Mouse (Mus musculus) forebrain, embryonic 11.5 days (tissue): ENCODE results near the gene Usp20. TPM values are rescaled to one million over a fixed set of nuclear protein-coding genes. Genes with fewer than 3 reads are reported as not detected.

Experiments
- ATAC-seq: fragments of 200-750 bp; cut with Nextera tagmentation; replicated peaks from 2 replicates; pipeline ENCODE4 v1.8.0; 2017; ENCODE audit warnings: moderate TSS enrichment; ENCODE audit not compliant: low FRiP score
- DNase-seq: peaks from one replicate; pipeline ENCODE4 v3.0.0-alpha.2; 2017; ENCODE audit warnings: low spot score
- H3K27ac ChIP-seq: fragments of 300-500 bp; sonication (generic); 2 replicates; pipeline ENCODE4 v1.5.1; 2014; ENCODE audit warnings: low read depth, low read length
- H3K27me3 ChIP-seq: fragments of 300-500 bp; sonication (generic); 2 replicates; pipeline ENCODE4 v1.6.1; 2014; ENCODE audit warnings: mild to moderate bottlenecking, low read length, mixed read lengths; ENCODE audit not compliant: control insufficient read depth, insufficient read depth
- H3K36me3 ChIP-seq: fragments of 300-500 bp; sonication (generic); 2 replicates; pipeline ENCODE4 v1.6.1; 2014; ENCODE audit warnings: mild to moderate bottlenecking, low read length, moderate library complexity, mixed read lengths; ENCODE audit not compliant: control insufficient read depth, insufficient read depth
- H3K4me1 ChIP-seq: fragments of 300-500 bp; sonication (generic); replicated peaks from 2 replicates; pipeline ENCODE4 v1.6.1; 2014; ENCODE audit warnings: low read length, mixed read lengths; ENCODE audit not compliant: control insufficient read depth, insufficient read depth
- H3K4me2 ChIP-seq: fragments of 300-500 bp; sonication (generic); 2 replicates; pipeline ENCODE4 v1.6.1; 2014; ENCODE audit warnings: low read depth, mild to moderate bottlenecking, low read length, moderate library complexity, mixed read lengths; ENCODE audit not compliant: severe bottlenecking
- H3K4me3 ChIP-seq: fragments of 300-500 bp; sonication (generic); 2 replicates; pipeline ENCODE4 v1.5.1; 2014; ENCODE audit warnings: low read depth, low read length
- H3K9ac ChIP-seq: fragments of 300-500 bp; sonication (generic); 2 replicates; pipeline ENCODE4 v1.6.1; 2014; ENCODE audit warnings: low read length
- H3K9me3 ChIP-seq: fragments of 300-500 bp; sonication (generic); 2 replicates; pipeline ENCODE4 v1.6.1; 2016; ENCODE audit warnings: low read length, mixed read lengths; ENCODE audit not compliant: control insufficient read depth
- WGBS: fragments of 180-500 bp; shearing (Covaris S2); extraction: QIAGEN DNeasy Blood & Tissue Kit; methylation state at CpG from one replicate; pipeline ENCODE4 v1.1.7; 2014; 5-methylcytosine and 5-hydroxymethylcytosine counted together
- polyA plus RNA-seq: library from polyadenylated mRNA; unstranded; fragments of >200 nt; fragmentation: Nextera tagmentation; extraction: Ambion mirVana; gene quantifications from 2 replicates; pipeline ENCODE4 v1.2.1, GENCODE M21; 2014

Gene Usp20
- polyA plus RNA-seq, 1 experiment from 2014 or later = 17.7 TPM

DNA sequence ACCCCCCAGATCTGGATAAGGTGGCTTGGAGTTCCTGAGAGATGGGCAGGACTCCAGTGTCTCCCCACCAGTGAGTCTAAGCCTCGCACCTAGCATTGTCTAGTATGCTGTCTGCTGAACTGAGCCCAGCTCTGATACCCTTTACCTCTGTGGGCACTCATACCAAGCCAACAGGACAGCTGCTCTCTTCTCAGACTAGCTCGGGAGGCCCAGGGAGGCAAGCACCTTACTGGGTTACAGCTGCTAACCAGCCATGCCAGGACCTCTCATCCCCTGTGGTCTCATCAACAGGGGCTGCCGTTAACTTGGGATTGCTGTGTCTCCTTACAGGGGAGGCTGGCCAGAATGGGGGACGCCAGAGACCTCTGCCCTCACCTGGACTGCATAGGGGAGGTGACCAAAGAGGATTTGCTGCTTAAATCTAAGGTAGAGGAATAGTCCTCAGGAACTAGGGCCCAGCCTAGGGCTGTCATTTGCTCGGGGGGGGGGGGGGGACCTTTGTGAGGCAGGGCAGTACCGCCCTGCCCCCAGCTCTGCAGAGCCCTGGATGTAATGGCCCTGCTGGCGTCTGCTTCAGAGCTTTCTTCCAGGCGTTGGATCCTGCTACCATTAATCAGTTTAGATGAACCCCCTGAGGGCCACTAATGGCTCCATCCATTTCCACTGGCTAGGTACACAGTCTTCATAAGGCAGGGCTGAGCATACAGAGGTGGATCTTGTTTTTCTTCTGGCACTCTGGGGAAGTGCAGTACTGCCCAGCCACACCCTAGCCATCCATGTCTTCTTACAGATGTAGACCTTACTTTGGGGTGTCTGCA is 16.6 kb downstream of the Usp20 start:
- H3K9ac ChIP-seq = no peak overlapping the region

DNA sequence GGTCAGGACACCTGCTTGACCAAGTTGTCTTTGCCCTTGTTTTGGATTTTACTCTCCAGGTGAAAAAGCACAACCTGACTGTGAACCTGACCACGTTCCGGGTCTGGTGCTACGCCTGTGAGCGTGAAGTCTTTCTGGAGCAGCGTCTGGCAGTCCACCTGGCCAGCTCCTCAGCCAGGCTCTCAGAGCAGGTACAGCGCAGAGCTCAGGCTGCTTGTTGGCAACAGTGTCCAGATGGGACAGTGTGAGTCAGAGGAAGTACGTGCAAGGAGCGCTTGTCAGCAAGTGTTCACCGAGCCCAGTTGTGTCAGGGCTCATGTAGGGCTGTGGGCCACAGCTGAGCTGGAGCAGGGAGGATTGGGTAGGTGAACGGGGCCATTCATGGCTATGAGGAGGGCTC is 20.8 kb downstream of the Usp20 start:
- Histone ChIP-seq H3K4me2 (no peak overlapping the region), H3K9me3 (no peaks in the 10 kb centered on the region), H3K4me1 (no peaks in the 10 kb centered on the region), H3K36me3 (no peaks in the 10 kb centered on the region), H3K27me3 (no peaks in the 10 kb centered on the region), H3K27ac (no peak overlapping the region), H3K9ac (no peak overlapping the region), H3K4me3 (no peak overlapping the region)
- ATAC-seq (no peak), DNase-seq (no peak)
- WGBS = 96% methylated on average over 10 of the region's 10 CpGs

More for the DNA sequence above, 16.6 kb downstream of the Usp20 start:
- DNase-seq (no peak), ATAC-seq (no peak)
- H3K4me2 ChIP-seq = no peak overlapping the region
- WGBS = 72% methylated on average over 8 of the region's 8 CpGs
- no peak overlapping the region for H3K4me3 ChIP-seq
- H3K9me3 ChIP-seq = no peaks in the 10 kb centered on the region
- H3K27me3 ChIP-seq = no peaks in the 10 kb centered on the region
- H3K4me1 ChIP-seq = no peaks in the 10 kb centered on the region
- no peak overlapping the region for H3K27ac ChIP-seq
- no peaks in the 10 kb centered on the region for H3K36me3 ChIP-seq

DNA sequence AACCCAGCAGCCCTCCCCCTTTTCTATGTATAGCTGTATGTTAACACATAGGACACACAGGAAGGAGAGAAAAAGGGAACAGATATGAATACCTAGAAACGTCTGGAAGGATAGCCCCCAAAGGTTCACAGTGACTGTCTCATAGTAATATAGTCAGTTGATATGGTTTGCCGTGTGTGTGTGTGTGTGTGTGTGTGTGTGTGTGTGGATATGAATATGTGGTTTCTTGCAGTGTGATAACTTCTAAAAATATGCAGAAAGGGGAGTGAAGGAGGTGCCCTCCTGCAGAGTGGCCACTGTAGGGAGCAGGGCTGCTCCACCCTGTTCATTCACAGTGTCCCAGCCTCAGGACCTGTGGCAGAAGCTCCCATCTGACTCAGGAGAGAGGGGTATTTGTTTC is 23.4 kb downstream of the Usp20 start:
- Histone ChIP-seq H3K27me3 (no peaks in the 10 kb centered on the region), H3K27ac (no peak overlapping the region), H3K4me1 (no peaks in the 10 kb centered on the region), H3K4me3 (no peak overlapping the region), H3K36me3 (no peaks in the 10 kb centered on the region), H3K9ac (no peak overlapping the region), H3K9me3 (no peaks in the 10 kb centered on the region), H3K4me2 (no peak overlapping the region)
- ATAC-seq (no peak), DNase-seq (no peak)
- WGBS = 82% methylated on average over 2 of the region's 2 CpGs

DNA sequence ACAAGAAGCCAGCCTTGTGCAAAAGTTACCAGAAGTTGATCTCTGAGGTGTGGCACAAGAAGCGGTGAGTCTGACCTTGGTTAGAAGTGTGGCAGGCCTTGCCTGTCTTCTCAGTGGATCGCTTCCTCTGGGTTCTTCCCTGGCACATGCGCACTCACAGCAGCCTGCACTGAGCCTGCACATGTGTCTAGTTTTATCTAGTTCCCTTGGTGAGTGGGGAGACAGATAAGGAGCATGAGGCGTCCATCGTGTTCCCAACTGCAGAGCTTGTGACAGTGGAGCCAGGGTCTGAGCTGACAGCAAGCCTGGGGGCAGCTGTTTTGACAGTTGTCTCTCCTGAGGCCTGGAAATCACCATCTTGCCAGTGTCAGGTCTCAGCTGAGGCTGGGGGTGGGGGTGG is 24.4 kb downstream of the Usp20 start:
- no peak overlapping the region for H3K4me3 ChIP-seq
- H3K9me3 ChIP-seq = no peaks in the 10 kb centered on the region
- H3K9ac ChIP-seq = no peak overlapping the region
- WGBS = 95% methylated on average over 5 of the region's 5 CpGs
- no peaks in the 10 kb centered on the region for H3K27me3 ChIP-seq
- no peak overlapping the region for H3K27ac ChIP-seq
- H3K4me1 ChIP-seq = no peaks in the 10 kb centered on the region
- no peak overlapping the region for H3K4me2 ChIP-seq
- no peaks in the 10 kb centered on the region for H3K36me3 ChIP-seq
- ATAC-seq = no peak
- no peak for DNase-seq

DNA sequence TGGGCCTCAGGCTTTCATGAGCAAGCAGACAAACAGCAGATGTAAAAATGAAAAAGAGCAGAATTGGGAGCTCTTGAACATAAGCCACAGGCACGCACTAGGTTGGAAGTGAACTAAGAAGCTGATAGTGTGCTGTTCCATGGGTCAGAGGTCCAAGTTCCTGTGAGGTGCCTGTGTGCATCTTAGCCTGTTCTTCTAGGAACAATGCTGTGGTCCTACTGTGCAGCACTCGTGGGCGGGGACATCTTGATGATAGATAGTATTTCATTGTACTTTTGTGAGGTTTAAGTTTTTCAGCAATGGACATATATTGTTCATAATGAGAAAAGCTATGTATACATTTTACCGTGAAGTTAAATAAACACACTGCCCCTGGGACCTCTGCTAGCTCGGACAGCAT is 25.1 kb downstream of the Usp20 start:
- no peaks in the 10 kb centered on the region for H3K36me3 ChIP-seq
- ATAC-seq (no peak), DNase-seq (no peak)
- H3K27me3 ChIP-seq = no peaks in the 10 kb centered on the region
- 93% methylated on average over 5 of the region's 5 CpGs for WGBS
- H3K4me2 ChIP-seq = no peak overlapping the region
- no peak overlapping the region for H3K27ac ChIP-seq
- no peaks in the 10 kb centered on the region for H3K9me3 ChIP-seq
- no peak overlapping the region for H3K4me3 ChIP-seq
- H3K9ac ChIP-seq = no peak overlapping the region
- no peaks in the 10 kb centered on the region for H3K4me1 ChIP-seq

DNA sequence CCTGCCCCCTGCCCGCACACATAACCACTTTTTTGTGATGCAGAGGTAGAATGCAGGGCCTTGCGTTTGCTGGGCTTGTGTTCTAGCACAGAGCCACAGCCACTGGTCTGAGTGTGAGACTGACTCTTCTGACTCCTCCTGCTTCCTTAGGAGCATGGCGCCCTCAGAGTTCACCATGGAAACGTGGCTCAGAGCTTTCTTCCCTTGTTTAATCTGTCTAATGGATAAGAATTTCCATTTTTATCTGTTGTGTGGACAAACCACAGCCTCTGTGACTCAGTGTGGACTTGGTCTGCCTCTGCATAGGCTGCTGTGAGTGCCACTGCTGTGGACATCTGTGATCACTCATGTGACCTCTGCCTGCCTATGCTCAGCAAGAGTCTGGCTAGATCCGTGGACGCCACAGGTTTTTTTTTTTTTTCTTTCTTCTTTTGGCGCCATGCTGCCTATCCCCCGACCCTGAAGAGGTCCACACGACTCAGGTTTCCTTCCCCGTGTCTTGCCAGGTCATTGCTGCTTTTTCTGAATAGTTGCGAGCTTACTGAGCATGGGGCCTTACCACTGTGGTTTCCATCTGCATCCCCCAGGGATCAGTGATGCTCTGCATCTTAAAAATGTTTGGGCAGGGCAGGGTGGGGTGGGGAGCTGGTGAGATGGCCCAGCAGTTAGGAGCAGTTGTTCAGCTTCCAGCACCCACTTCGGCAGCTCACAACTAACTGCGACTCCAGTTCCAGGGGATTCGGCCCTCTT is 31.5 kb downstream of the Usp20 start:
- H3K4me3 ChIP-seq = no peak overlapping the region
- DNase-seq (no peak), ATAC-seq (no peak)
- H3K9ac ChIP-seq = no peak overlapping the region
- H3K27me3 ChIP-seq = no peaks in the 10 kb centered on the region
- no peaks in the 10 kb centered on the region for H3K9me3 ChIP-seq
- H3K27ac ChIP-seq = no peak overlapping the region
- WGBS = 81% methylated on average over 14 of the region's 14 CpGs
- no peak overlapping the region for H3K4me2 ChIP-seq
- no peaks in the 10 kb centered on the region for H3K4me1 ChIP-seq
- H3K36me3 ChIP-seq = no peaks in the 10 kb centered on the region

DNA sequence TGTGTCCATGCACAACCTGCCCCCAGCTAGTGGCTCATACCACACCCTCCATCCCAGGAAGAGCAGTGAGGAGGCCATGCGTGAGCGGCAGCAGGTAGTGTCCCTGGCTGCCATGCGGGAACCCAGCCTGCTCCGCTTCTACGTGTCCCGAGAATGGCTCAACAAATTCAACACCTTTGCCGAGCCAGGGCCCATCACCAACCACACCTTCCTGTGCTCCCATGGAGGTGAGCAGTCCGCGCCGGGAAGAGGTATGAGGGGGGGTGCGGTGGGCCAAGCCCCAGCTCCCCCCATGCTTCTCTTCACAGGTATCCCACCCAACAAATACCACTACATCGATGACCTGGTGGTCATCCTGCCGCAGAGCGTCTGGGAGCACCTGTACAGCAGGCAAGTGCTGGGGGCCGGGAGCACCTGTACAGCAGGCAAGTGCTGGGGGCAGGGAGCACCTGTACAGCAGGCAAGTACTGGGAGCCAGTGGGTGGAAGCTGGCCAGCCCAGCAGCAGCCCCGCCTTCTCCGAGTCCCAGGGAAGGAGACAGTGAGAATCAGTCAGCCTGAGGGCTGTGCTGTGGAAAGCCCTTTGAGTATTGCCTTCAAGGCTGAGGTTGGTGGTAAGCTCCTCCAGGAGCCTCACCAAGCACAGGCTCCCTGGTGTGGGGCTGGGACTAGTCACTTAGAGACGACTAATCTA is 35.7 kb downstream of the Usp20 start:
- ATAC-seq = no peak
- 92% methylated on average over 18 of the region's 18 CpGs for WGBS
- Histone ChIP-seq H3K36me3 (no peaks in the 10 kb centered on the region; the same call in 1 of the 2 replicates), H3K27ac (no peak overlapping the region), H3K27me3 (no peaks in the 10 kb centered on the region), H3K9ac (no peak overlapping the region), H3K4me3 (no peak overlapping the region), H3K4me2 (no peak overlapping the region), H3K9me3 (no peaks in the 10 kb centered on the region), H3K4me1 (no peaks in the 10 kb centered on the region)
- no peak for DNase-seq

DNA sequence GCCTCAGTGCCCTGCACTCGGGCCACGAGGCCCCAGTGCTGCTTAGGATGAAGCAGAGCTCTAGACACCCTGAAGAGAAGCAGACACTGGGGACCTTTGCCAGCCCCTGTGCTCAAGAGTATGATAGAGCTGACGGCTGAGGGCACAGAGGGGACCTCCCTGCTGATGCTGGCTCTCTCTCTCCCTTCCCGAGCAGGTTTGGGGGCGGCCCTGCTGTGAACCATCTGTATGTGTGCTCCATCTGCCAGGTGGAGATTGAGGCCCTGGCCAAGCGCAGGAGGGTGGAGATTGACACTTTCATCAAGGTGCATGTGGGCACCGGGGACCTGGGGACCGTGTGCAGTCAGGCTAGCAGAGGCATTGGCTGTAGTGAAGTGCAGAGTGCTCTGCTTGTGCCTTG is 36.4 kb downstream of the Usp20 start:
- Histone ChIP-seq H3K4me2 (no peak overlapping the region), H3K27ac (no peak overlapping the region), H3K4me1 (no peaks in the 10 kb centered on the region), H3K9ac (no peak overlapping the region), H3K27me3 (no peaks in the 10 kb centered on the region), H3K36me3 (no peaks in the 10 kb centered on the region; the same call in 1 of the 2 replicates), H3K9me3 (no peaks in the 10 kb centered on the region), H3K4me3 (no peak overlapping the region)
- 84% methylated on average over 8 of the region's 8 CpGs for WGBS
- ATAC-seq = no peak
- DNase-seq = no peak
